Mouse (Mus musculus): ENCODE results near the gene Sec14l3. TPM values are rescaled to one million over a fixed set of nuclear protein-coding genes. Genes with fewer than 3 reads are reported as not detected.

Gene Sec14l3
- total RNA-seq, 4 experiments from 2014 or later: 0.34 TPM; not detected in 3

Other genes starting within 250 kb of the Sec14l3 start
- 1 to 10 TPM; 2.1 to 7.4 (median 3.7) TPM for gene Osbp2, start 200.9 kb upstream of the Sec14l3 start, total RNA-seq (2022)
- gene 4921536K21Rik, start 169.7 kb upstream of the Sec14l3 start, total RNA-seq (2022): under 1 TPM; 0.56 to 0.81 (median 0.70) TPM
- 1 to 10 TPM; 4.7 to 9.3 (median 6.6) TPM for gene Dusp18, start 169.6 kb upstream of the Sec14l3 start, total RNA-seq (2022)
- 10 to 100 TPM in 2 of 4 experiments, 1 to 10 TPM in 2; 5.9 to 15.5 (median 10.2) TPM for gene Slc35e4, start 150.2 kb upstream of the Sec14l3 start, total RNA-seq (2022)
- gene Tcn2, start 132.7 kb upstream of the Sec14l3 start, total RNA-seq (2022): 100 to 1,000 TPM; 129 to 145 (median 137) TPM
- 10 to 100 TPM; 53.4 to 60.5 (median 55.8) TPM for gene Pes1, start 100.9 kb upstream of the Sec14l3 start, total RNA-seq (2022)
- gene 4930556J24Rik, start 88.1 kb upstream of the Sec14l3 start, total RNA-seq (2022): not detected
- under 1 TPM in 3 of 4 experiments, not detected in 1; 0.15 to 0.19 (median 0.18) TPM for gene Gal3st1, start 81.2 kb upstream of the Sec14l3 start, total RNA-seq (2022)
- gene Sec14l4, start 33.4 kb upstream of the Sec14l3 start, total RNA-seq (2022): 1 to 10 TPM in 2 of 4 experiments, under 1 TPM in 1, not detected in 1; 0.59 to 5.1 (median 3.8) TPM
- gene Mtfp1, start 30.6 kb downstream of the Sec14l3 start, total RNA-seq (2022): 10 to 100 TPM; 17.5 to 21.4 (median 18.9) TPM
- 1 to 10 TPM; 2.0 to 3.3 (median 2.4) TPM for gene Sec14l2, start 58.6 kb downstream of the Sec14l3 start, total RNA-seq (2022)
- gene Rnf215, start 70.4 kb downstream of the Sec14l3 start, total RNA-seq (2022): 10 to 100 TPM; 28.2 to 38.2 (median 33.1) TPM
- gene Ccdc157, start 95.5 kb downstream of the Sec14l3 start, total RNA-seq (2022): 10 to 100 TPM; 11.8 to 22.5 (median 15.3) TPM
- gene Sf3a1, start 95.5 kb downstream of the Sec14l3 start, total RNA-seq (2022): 10 to 100 TPM; 40.4 to 61.5 (median 48.4) TPM
- 10 to 100 TPM; 18.6 to 24.7 (median 21.9) TPM for gene Tbc1d10a, start 121.9 kb downstream of the Sec14l3 start, total RNA-seq (2022)
- 1 to 10 TPM; 3.1 to 6.1 (median 4.2) TPM for gene Castor1, start 153.4 kb downstream of the Sec14l3 start, total RNA-seq (2022)
- gene Osm, start 171.6 kb downstream of the Sec14l3 start, total RNA-seq (2022): under 1 TPM in 2 of 4 experiments, not detected in 2; 0.24 to 0.25 TPM
- gene Lif, start 192.7 kb downstream of the Sec14l3 start, total RNA-seq (2022): 1 to 10 TPM in 1 of 4 experiments, under 1 TPM in 2, not detected in 1; 0.15 to 1.0 (median 0.34) TPM

Measured in adrenal gland, adult 8-10 months (tissue).